Mouse (Mus musculus) embryonic facial prominence, embryonic 11.5 days (tissue): ENCODE measurements around the gene Lgi2. TPM values are rescaled to one million over a fixed set of nuclear protein-coding genes. Genes with fewer than 3 reads are reported as not detected.

ENCODE experiments used
- ATAC-seq: fragments of 200-750 bp; cut with Nextera tagmentation; replicated peaks from 2 replicates; pipeline ENCODE4 v1.8.0; 2017; ENCODE audit warnings: low read depth; ENCODE audit not compliant: insufficient number of reproducible peaks, low FRiP score, low TSS enrichment
- DNase-seq: peaks from one replicate; pipeline ENCODE4 v3.0.0-alpha.2; 2015; ENCODE audit warnings: low spot score
- H3K27ac ChIP-seq: fragments of 300-500 bp; sonication (generic); replicated peaks from 2 replicates; pipeline ENCODE4 v1.5.1; 2014; ENCODE audit warnings: mild to moderate bottlenecking, low read depth, low read length, control low read depth
- H3K27me3 ChIP-seq: fragments of 300-500 bp; sonication (generic); 2 replicates; pipeline ENCODE4 v1.6.1; 2014; ENCODE audit warnings: mild to moderate bottlenecking, low read length, moderate library complexity, mixed read lengths; ENCODE audit not compliant: control insufficient read depth, insufficient read depth
- H3K36me3 ChIP-seq: fragments of 300-500 bp; sonication (generic); replicated peaks from 2 replicates; pipeline ENCODE4 v1.6.1; 2014; ENCODE audit warnings: low read depth, mild to moderate bottlenecking, low read length, moderate library complexity, mixed read lengths; ENCODE audit not compliant: control insufficient read depth, insufficient read depth
- H3K4me1 ChIP-seq: fragments of 300-500 bp; sonication (generic); 2 replicates; pipeline ENCODE4 v1.6.1; 2014; ENCODE audit warnings: low read length, mixed read lengths; ENCODE audit not compliant: control insufficient read depth, insufficient read depth
- H3K4me2 ChIP-seq: fragments of 300-500 bp; sonication (generic); 2 replicates; pipeline ENCODE4 v1.6.1; 2014; ENCODE audit warnings: low read depth, mild to moderate bottlenecking, control low read depth, low read length, moderate library complexity
- H3K4me3 ChIP-seq: fragments of 300-500 bp; sonication (generic); 2 replicates; pipeline ENCODE4 v1.5.1; 2014; ENCODE audit warnings: low read depth, low read length, control low read depth
- H3K9ac ChIP-seq: fragments of 300-500 bp; sonication (generic); replicated peaks from 2 replicates; pipeline ENCODE4 v1.6.1; 2014; ENCODE audit warnings: mild to moderate bottlenecking, control low read depth, low read length
- H3K9me3 ChIP-seq: fragments of 300-500 bp; sonication (generic); replicated peaks from 2 replicates; pipeline ENCODE4 v1.6.1; 2016; ENCODE audit warnings: mild to moderate bottlenecking, low read length, inconsistent platforms, mixed read lengths; ENCODE audit not compliant: control insufficient read depth
- WGBS: fragments of 180-500 bp; shearing (Covaris S2); extraction: QIAGEN DNeasy Blood & Tissue Kit; methylation state at CpG from one replicate; pipeline ENCODE4 v1.1.7; 2014; 5-methylcytosine and 5-hydroxymethylcytosine counted together
- polyA plus RNA-seq: library from polyadenylated mRNA; unstranded; fragments of >200 nt; fragmentation: Nextera tagmentation; extraction: Ambion mirVana; gene quantifications from 2 replicates; pipeline ENCODE4 v1.2.1, GENCODE M21; 2014

The Lgi2 gene
- polyA plus RNA-seq, 1 experiment from 2014 or later: 1.9 TPM

GRCm38 (mm10) chr5:52534798-52535590 lies 31.3 kb downstream of the Lgi2 start:
- WGBS: 73% methylated on average over 14 of the region's 14 CpGs
- no peaks in the 10 kb centered on the region for H3K27me3 ChIP-seq
- H3K4me3 ChIP-seq: no peak overlapping the region
- ATAC-seq: no peak
- H3K27ac ChIP-seq: no peak overlapping the region
- no peaks in the 10 kb centered on the region for H3K36me3 ChIP-seq
- no peaks in the 10 kb centered on the region for H3K4me1 ChIP-seq
- H3K9ac ChIP-seq: no peak overlapping the region
- DNase-seq: no peak
- H3K9me3 ChIP-seq: no peaks in the 10 kb centered on the region
- H3K4me2 ChIP-seq: no peak overlapping the region

- H3K4me2 ChIP-seq: no peak overlapping the region
- no peak overlapping the region for H3K4me3 ChIP-seq
- H3K9ac ChIP-seq: no peak overlapping the region
- H3K9me3 ChIP-seq: no peaks in the 10 kb centered on the region
- no peaks in the 10 kb centered on the region for H3K4me1 ChIP-seq
- 87% methylated on average over 9 of the region's 9 CpGs for WGBS
- H3K27ac ChIP-seq: no peak overlapping the region
- H3K36me3 ChIP-seq: no peaks in the 10 kb centered on the region
- no peaks in the 10 kb centered on the region for H3K27me3 ChIP-seq
- no peak for DNase-seq
- no peak for ATAC-seq
Observed at GRCm38 (mm10) chr5:52533705-52534104, 32.6 kb downstream of the Lgi2 start.

GRCm38 (mm10) chr5:52528545-52528944 lies 37.7 kb downstream of the Lgi2 start:
- no peak for DNase-seq

GRCm38 (mm10) chr5:52526324-52526986 lies 39.8 kb downstream of the Lgi2 start:
- ATAC-seq (no peak), DNase-seq (no peak)
- no peak overlapping the region for H3K27ac ChIP-seq
- H3K9me3 ChIP-seq: no peaks in the 10 kb centered on the region
- no peak overlapping the region for H3K4me3 ChIP-seq
- H3K4me1 ChIP-seq: no peaks in the 10 kb centered on the region
- H3K36me3 ChIP-seq: no peaks in the 10 kb centered on the region
- 93% methylated on average over 8 of the region's 8 CpGs for WGBS
- H3K9ac ChIP-seq: no peak overlapping the region
- no peak overlapping the region for H3K4me2 ChIP-seq
- H3K27me3 ChIP-seq: no peaks in the 10 kb centered on the region

More at GRCm38 (mm10) chr5:52528545-52528944, 37.7 kb downstream of the Lgi2 start:
- Histone ChIP-seq H3K36me3 (no peaks in the 10 kb centered on the region), H3K4me1 (no peaks in the 10 kb centered on the region), H3K4me3 (no peak overlapping the region), H3K27me3 (no peaks in the 10 kb centered on the region), H3K9me3 (no peaks in the 10 kb centered on the region), H3K9ac (no peak overlapping the region), H3K4me2 (no peak overlapping the region), H3K27ac (no peak overlapping the region)
- 61% methylated on average over 7 of the region's 7 CpGs for WGBS
- no peak for ATAC-seq

- H3K4me3 ChIP-seq: no peak overlapping the region
- H3K27ac ChIP-seq: no peak overlapping the region
- 47% methylated on average over 3 of the region's 3 CpGs for WGBS
- DNase-seq (peak; percentile 31), ATAC-seq (no peak)
- no peaks in the 10 kb centered on the region for H3K27me3 ChIP-seq
- H3K4me1 ChIP-seq: no peaks in the 10 kb centered on the region
- H3K9ac ChIP-seq: no peak overlapping the region
- H3K9me3 ChIP-seq: no peaks in the 10 kb centered on the region
- H3K4me2 ChIP-seq: no peak overlapping the region
- H3K36me3 ChIP-seq: no peaks in the 10 kb centered on the region
Observed at GRCm38 (mm10) chr5:52524207-52524606, 42.1 kb downstream of the Lgi2 start.

- WGBS: 85% methylated on average over 2 of the region's 2 CpGs
- H3K27me3 ChIP-seq: no peaks in the 10 kb centered on the region
- H3K4me2 ChIP-seq: no peak overlapping the region
- no peaks in the 10 kb centered on the region for H3K36me3 ChIP-seq
- DNase-seq (no peak), ATAC-seq (no peak)
- no peak overlapping the region for H3K4me3 ChIP-seq
- no peaks in the 10 kb centered on the region for H3K9me3 ChIP-seq
- no peaks in the 10 kb centered on the region for H3K4me1 ChIP-seq
- H3K9ac ChIP-seq: no peak overlapping the region
- H3K27ac ChIP-seq: no peak overlapping the region
Observed at GRCm38 (mm10) chr5:52519921-52520320, 46.3 kb downstream of the Lgi2 start.

GRCm38 (mm10) chr5:52516072-52516476 lies 50.2 kb downstream of the Lgi2 start:
- DNase-seq (peak; percentile 27), ATAC-seq (no peak)
- 15% methylated on average over 21 of the region's 21 CpGs for WGBS
- Histone ChIP-seq H3K4me2 (peak overlapping the region; percentile 21), H3K9me3 (no peaks in the 10 kb centered on the region), H3K9ac (no peak overlapping the region), H3K36me3 (no peaks in the 10 kb centered on the region), H3K4me3 (0 out of 2 replicates have a peak overlapping the region, but pooled peaks have one; percentile 13), H3K27me3 (no peaks in the 10 kb centered on the region), H3K27ac (no peak overlapping the region), H3K4me1 (no peaks in the 10 kb centered on the region)
